In genomic region chr7:70349981-70350670, GRCm38 (mm10) we compare ENCODE assay signal across 7 mouse cellular contexts. TPM values are rescaled to one million over a fixed set of nuclear protein-coding genes. Genes with fewer than 3 reads are reported as not detected.
DNase-seq lines count a peak whose midpoint lies in the region; ATAC-seq and TF ChIP-seq lines count a peak whose summit lies in the region.

No protein-coding gene starts in this region.

- H3K36me3 ChIP-seq in forebrain, postnatal 0 days (ENCODE audit: insufficient read depth): no peaks in the 10 kb centered on the region
- no peaks in the 10 kb centered on the region for H3K36me3 ChIP-seq in limb, embryonic 15.5 days

- no peak for TF ChIP-seq CTCF in forebrain, postnatal 0 days (IDR thresholded peaks at IDR 0.05; ENCODE audit: low read depth)

- H3K4me1 ChIP-seq in forebrain, postnatal 0 days (ENCODE audit: insufficient read depth): 0 out of 2 replicates have a peak, but pooled peaks cover 5% of the 10 kb centered on the region
- H3K4me1 ChIP-seq in limb, embryonic 15.5 days: peaks cover 37% of the 10 kb centered on the region

- peak; percentile 7 for DNase-seq in right cerebral cortex, postnatal 4 days
- DNase-seq in right cerebral cortex, postnatal 14 days: no peak
- DNase-seq in forebrain, postnatal 0 days: no peak
- DNase-seq in testis, postnatal 10 days (ENCODE audit: low spot score): peak; percentile 43
- no peak for DNase-seq in frontal cortex, postnatal 25 days (ENCODE audit: low spot score in 2 of 2)

- peak overlapping the region; percentile 42 for H3K4me3 ChIP-seq in forebrain, postnatal 0 days (ENCODE audit: low read depth, low read length)
- peak overlapping the region; percentile 54 for H3K4me3 ChIP-seq in limb, embryonic 15.5 days

- peak overlapping the region; percentile 59 for H3K9ac ChIP-seq in forebrain, postnatal 0 days
- H3K9ac ChIP-seq in limb, embryonic 15.5 days: no peak overlapping the region

- ATAC-seq in forebrain, postnatal 0 days: no peak
- no peak for ATAC-seq in limb, embryonic 15.5 days (ENCODE audit: insufficient number of reproducible peaks, low FRiP score, low TSS enrichment, low read depth)
- no peak for ATAC-seq in inflammation-experienced regulatory T-cells, adult 6 months

- peak overlapping the region; percentile 81 for H3K27ac ChIP-seq in forebrain, postnatal 0 days (ENCODE audit: low read depth, low read length)
- peak overlapping the region; percentile 92 for H3K27ac ChIP-seq in limb, embryonic 15.5 days

- peak overlapping the region; percentile 61 for H3K4me2 ChIP-seq in forebrain, postnatal 0 days (ENCODE audit: low read depth)
- peak overlapping the region; percentile 60 for H3K4me2 ChIP-seq in limb, embryonic 15.5 days

- no peaks in the 10 kb centered on the region for H3K9me3 ChIP-seq in forebrain, postnatal 0 days (ENCODE audit: low read length)
- H3K9me3 ChIP-seq in limb, embryonic 15.5 days: no peaks in the 10 kb centered on the region

- whole genome bisulfite sequencing in forebrain, postnatal 0 days: 6% methylated on average over 20 of the region's 20 CpGs
- 19% methylated on average over 20 of the region's 20 CpGs for WGBS in limb, embryonic 15.5 days

- peaks cover 47% of the 10 kb centered on the region for H3K27me3 ChIP-seq in forebrain, postnatal 0 days (ENCODE audit: insufficient read depth, low read length)
- peaks cover 32% of the 10 kb centered on the region for H3K27me3 ChIP-seq in limb, embryonic 15.5 days

RNA-seq across cellular contexts. Expression of gene Nr2f2, which starts 16.4 kb away (rescaled TPM):
- 23.7 and 49.9 TPM in 2 replicates for total RNA-seq in forebrain, postnatal 0 days (2014; rRNA removed)
- polyA plus RNA-seq in forebrain, postnatal 0 days (2015; fragmentation: Nextera tagmentation; extraction: Ambion mirVana): 46.4 and 92.8 TPM in 2 replicates
- polyA plus RNA-seq in limb, embryonic 15.5 days (2015; fragmentation: Nextera tagmentation; extraction: Ambion mirVana): 28.0 and 34.7 TPM in 2 replicates
- polyA plus RNA-seq in inflammation-experienced regulatory T-cells, adult 6 months (2017; shearing (Covaris generic)): under 1 TPM in 1 of 3 experiments, not detected in 2; 0.32 TPM

Comparison
In these comparisons a context has a peak if more than half of its experiments do, and no peak if none do; other contexts are left out.
1. DNase-seq: peak in right cerebral cortex, postnatal 4 days (single experiment) and testis, postnatal 10 days (single experiment); none in right cerebral cortex, postnatal 14 days (single experiment), forebrain, postnatal 0 days (single experiment) and frontal cortex, postnatal 25 days (0 of 2).
2. RNA of gene Nr2f2, which starts 16.4 kb away (polyA plus RNA-seq): 46.4 to 92.8 TPM in forebrain, postnatal 0 days and 28.0 to 34.7 TPM in limb, embryonic 15.5 days; 0.32 TPM in inflammation-experienced regulatory T-cells, adult 6 months; every median in the first group is over 10 times any median in the second.